Mouse (Mus musculus) neural tube, embryonic 11.5 days (tissue): ENCODE results near the gene Mul1. TPM values are rescaled to one million over a fixed set of nuclear protein-coding genes. Genes with fewer than 3 reads are reported as not detected.

Experiments
- ATAC-seq: fragments of 200-750 bp; cut with Nextera tagmentation; 2 replicates; pipeline ENCODE4 v1.8.0; 2017; ENCODE audit warnings: moderate number of reproducible peaks, mild to moderate bottlenecking, moderate TSS enrichment, moderate library complexity; ENCODE audit not compliant: insufficient read depth, low FRiP score, low TSS enrichment
- DNase-seq: peaks from one replicate; pipeline ENCODE4 v3.0.0-alpha.2; 2015; ENCODE audit warnings: low spot score
- H3K27ac ChIP-seq: fragments of 300-500 bp; sonication (generic); 2 replicates; pipeline ENCODE4 v1.5.1; 2014; ENCODE audit warnings: low read depth, mild to moderate bottlenecking, low read length
- H3K27me3 ChIP-seq: fragments of 300-500 bp; sonication (generic); 2 replicates; pipeline ENCODE4 v1.6.1; 2014; ENCODE audit warnings: mild to moderate bottlenecking, low read length, mixed read lengths; ENCODE audit not compliant: control insufficient read depth, insufficient read depth
- H3K36me3 ChIP-seq: fragments of 300-500 bp; sonication (generic); 2 replicates; pipeline ENCODE4 v1.6.1; 2014; ENCODE audit warnings: mild to moderate bottlenecking, low read length, moderate library complexity, mixed read lengths; ENCODE audit not compliant: control insufficient read depth, insufficient read depth
- H3K4me1 ChIP-seq: fragments of 300-500 bp; sonication (generic); 2 replicates; pipeline ENCODE4 v1.6.1; 2014; ENCODE audit warnings: low read length, mixed read lengths; ENCODE audit not compliant: control insufficient read depth, insufficient read depth
- H3K4me2 ChIP-seq: fragments of 300-500 bp; sonication (generic); 2 replicates; pipeline ENCODE4 v1.6.1; 2014; ENCODE audit warnings: low read depth, mild to moderate bottlenecking, moderate library complexity
- H3K4me3 ChIP-seq: fragments of 300-500 bp; sonication (generic); 2 replicates; pipeline ENCODE4 v1.5.1; 2014; ENCODE audit warnings: low read depth, low read length
- H3K9ac ChIP-seq: fragments of 300-500 bp; sonication (generic); 2 replicates; pipeline ENCODE4 v1.6.1; 2014; ENCODE audit warnings: mild to moderate bottlenecking, low read length
- H3K9me3 ChIP-seq: fragments of 300-500 bp; sonication (generic); 2 replicates; pipeline ENCODE4 v1.6.1; 2016; ENCODE audit warnings: low read length; ENCODE audit not compliant: control insufficient read depth
- WGBS: fragments of 180-500 bp; shearing (Covaris S2); extraction: QIAGEN DNeasy Blood & Tissue Kit; methylation state at CpG from one replicate; pipeline ENCODE4 v1.1.7; 2014; 5-methylcytosine and 5-hydroxymethylcytosine counted together
- polyA plus RNA-seq: library from polyadenylated mRNA; unstranded; fragments of >200 nt; fragmentation: Nextera tagmentation; extraction: Ambion mirVana; gene quantifications from 2 replicates; pipeline ENCODE4 v1.2.1, GENCODE M21; 2014

Gene Mul1
- polyA plus RNA-seq, 1 experiment from 2014 or later: 22.8 TPM

DNA sequence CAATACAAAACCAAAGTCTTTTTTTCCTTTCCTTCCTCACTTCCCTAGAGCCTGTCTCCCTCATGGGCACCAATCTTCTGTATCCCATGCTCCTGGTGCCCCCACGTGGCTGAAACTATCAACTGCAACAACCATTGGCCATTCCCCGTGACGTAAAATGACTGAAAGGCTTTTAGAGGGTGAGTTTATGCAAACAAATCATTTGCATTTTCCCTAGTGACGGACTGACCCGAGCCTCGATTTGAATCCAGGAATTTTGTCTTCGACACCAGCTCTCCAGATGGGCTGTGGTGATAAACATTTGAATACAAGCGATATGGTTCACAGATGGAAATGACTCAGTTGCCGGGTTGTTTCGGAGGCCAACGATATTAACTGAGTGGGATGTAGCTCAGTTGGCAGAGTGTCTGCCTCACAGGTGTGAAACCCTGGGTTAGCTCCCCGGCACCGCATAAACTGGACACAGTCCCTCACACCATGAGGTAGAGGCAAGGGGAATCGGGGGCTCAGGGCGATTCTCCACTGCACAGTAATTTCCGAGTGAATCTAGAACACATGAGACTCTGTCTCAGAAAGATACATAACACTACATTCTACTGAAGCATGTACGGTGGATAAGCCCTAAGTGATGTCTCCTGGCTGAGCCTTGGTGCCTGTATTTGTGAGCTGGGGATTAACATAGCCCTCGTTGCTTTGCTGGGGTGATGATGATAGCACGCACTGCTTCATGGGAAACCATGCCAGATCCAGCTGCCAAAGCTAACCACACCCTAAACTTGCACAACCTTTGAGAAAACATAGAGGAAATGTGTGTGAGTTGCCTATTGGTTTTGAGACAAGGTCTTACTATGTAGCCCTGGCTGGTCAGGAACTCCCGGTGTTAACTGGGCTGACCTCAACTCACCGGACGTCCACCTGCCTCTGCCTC lies 7.4 kb upstream of the Mul1 start:
- Histone ChIP-seq H3K9me3 (no peaks in the 10 kb centered on the region), H3K4me2 (no peak overlapping the region), H3K36me3 (no peaks in the 10 kb centered on the region), H3K9ac (no peak overlapping the region), H3K4me1 (no peaks in the 10 kb centered on the region), H3K4me3 (no peak overlapping the region), H3K27ac (no peak overlapping the region), H3K27me3 (no peaks in the 10 kb centered on the region)
- WGBS: 42% methylated on average over 22 of the region's 22 CpGs
- DNase-seq (peak; percentile 85), ATAC-seq (no peak)

DNA sequence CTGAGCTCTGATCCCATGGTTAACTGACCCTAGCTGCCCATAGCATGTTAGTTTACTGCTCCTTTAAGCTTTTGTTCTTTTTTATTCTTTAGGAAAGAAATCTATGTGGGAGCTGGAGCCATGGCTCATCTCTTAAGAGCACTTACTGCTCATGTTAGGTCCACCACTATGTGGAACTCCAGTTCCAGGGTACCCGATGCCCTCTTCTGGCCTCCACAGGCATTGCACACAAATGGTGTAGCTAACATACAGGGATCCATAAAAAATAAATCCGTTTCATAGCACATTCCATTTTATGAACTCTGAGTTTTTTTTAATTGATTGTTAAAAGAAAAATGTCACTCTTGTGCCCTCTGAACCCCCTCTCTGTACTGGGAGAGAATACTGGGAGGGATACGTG lies 4.7 kb upstream of the Mul1 start:
- H3K9me3 ChIP-seq: no peaks in the 10 kb centered on the region
- H3K27me3 ChIP-seq: no peaks in the 10 kb centered on the region
- DNase-seq (peak; percentile 52), ATAC-seq (no peak)
- H3K27ac ChIP-seq: no peak overlapping the region
- H3K4me3 ChIP-seq: no peak overlapping the region
- H3K4me2 ChIP-seq: no peak overlapping the region
- no peaks in the 10 kb centered on the region for H3K36me3 ChIP-seq
- WGBS: 40% methylated on average over 3 of the region's 3 CpGs
- H3K9ac ChIP-seq: no peak overlapping the region
- H3K4me1 ChIP-seq: no peaks in the 10 kb centered on the region

DNA sequence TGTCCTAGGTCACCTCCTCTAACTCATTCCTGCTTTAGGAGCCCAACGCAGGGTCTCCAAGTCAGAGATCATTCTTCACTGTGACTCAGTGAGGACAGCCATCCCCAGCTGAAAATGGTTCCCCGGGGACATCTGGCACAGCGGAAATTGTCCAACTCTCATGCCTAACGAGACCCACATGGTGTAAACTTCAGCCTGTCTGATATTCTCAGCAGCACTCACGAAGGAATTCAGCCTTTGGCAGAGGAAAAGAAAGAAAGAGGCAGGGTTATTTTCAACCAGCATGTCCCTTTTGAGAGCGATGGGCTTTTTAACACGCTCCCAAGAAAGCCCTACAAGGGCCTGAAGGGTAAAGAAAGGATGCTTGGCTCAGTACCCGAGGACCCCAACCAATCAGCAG lies 3.1 kb upstream of the Mul1 start:
- no peaks in the 10 kb centered on the region for H3K9me3 ChIP-seq
- ATAC-seq: no peak
- WGBS: 57% methylated on average over 8 of the region's 8 CpGs
- H3K27ac ChIP-seq: no peak overlapping the region
- no peaks in the 10 kb centered on the region for H3K27me3 ChIP-seq
- DNase-seq: no peak
- no peak overlapping the region for H3K9ac ChIP-seq
- H3K4me3 ChIP-seq: no peak overlapping the region
- H3K36me3 ChIP-seq: no peaks in the 10 kb centered on the region
- no peak overlapping the region for H3K4me2 ChIP-seq
- peaks cover 8% of the 10 kb centered on the region for H3K4me1 ChIP-seq

DNA sequence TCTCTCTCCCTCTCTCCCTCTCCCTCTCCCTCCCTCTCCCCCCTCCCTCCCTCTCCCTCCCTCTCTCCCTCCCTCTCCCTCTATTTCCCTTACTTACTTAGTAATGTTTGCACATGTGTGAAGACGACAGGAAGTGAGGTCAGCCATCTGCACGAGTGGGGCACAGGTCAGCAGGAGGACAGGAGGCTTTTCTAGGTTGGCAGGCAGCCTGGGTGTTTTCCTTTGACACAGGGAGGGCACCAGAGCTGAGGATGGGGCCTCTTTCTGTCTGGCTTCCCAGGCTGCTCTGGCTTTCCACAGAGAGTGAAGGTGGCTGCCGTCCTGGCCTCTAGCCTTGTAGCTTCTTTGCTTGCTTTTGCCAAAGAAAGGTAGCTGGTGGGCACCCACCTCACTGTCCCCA lies 5.6 kb downstream of the Mul1 start:
- DNase-seq (no peak), ATAC-seq (no peak)
- 57% methylated on average over 3 of the region's 3 CpGs for WGBS
- peaks cover 6% of the 10 kb centered on the region for H3K4me1 ChIP-seq
- H3K27me3 ChIP-seq: no peaks in the 10 kb centered on the region
- H3K4me2 ChIP-seq: no peak overlapping the region
- H3K9me3 ChIP-seq: no peaks in the 10 kb centered on the region
- H3K4me3 ChIP-seq: no peak overlapping the region
- H3K36me3 ChIP-seq: peaks cover 15% of the 10 kb centered on the region
- H3K27ac ChIP-seq: no peak overlapping the region
- H3K9ac ChIP-seq: no peak overlapping the region

DNA sequence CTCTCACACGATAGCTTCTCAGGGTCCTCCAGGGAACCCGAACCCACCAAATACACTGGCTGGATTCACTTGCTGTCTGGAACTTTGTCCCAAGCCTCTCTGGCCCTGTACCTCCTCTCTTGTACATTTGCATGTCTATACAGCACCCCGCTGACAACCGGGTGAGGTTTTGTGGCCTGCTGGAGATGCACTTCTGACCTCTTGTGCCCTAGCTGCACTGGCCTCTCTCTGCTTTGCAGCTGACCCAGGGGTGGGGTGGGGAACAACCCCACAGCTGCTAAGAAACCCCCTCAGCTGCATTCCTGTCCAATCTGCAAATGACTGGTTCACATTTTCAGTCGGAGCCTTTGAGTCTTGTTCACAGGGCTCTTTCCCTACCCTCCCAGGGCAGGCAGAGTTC lies 10.5 kb downstream of the Mul1 start:
- H3K27me3 ChIP-seq: no peaks in the 10 kb centered on the region
- no peak overlapping the region for H3K4me2 ChIP-seq
- no peak overlapping the region for H3K4me3 ChIP-seq
- 8% methylated on average over 5 of the region's 5 CpGs for WGBS
- H3K9me3 ChIP-seq: no peaks in the 10 kb centered on the region
- peaks cover 3% of the 10 kb centered on the region for H3K36me3 ChIP-seq
- no peak for ATAC-seq
- H3K4me1 ChIP-seq: peaks cover 16% of the 10 kb centered on the region
- H3K9ac ChIP-seq: no peak overlapping the region
- no peak overlapping the region for H3K27ac ChIP-seq
- DNase-seq: peak; percentile 0

DNA sequence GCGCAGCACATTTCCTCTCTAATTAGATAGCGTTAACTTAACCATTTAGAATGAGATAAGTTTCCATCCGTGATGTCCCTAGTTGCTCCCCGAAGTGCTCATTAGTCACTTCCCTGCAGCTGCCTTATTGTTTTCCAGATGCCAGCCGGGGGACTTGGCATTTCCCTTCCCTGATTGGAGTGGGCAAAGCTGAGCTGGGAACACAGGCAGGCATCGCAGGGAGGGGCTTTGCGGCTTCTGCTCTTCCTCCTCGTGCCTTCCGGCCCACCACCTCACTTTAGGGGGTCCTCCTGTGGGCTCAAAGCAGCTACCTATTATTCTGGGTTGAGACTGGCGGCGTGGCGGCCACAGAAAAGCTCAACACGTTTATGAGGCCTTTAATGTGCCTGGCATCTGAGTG lies 12.5 kb downstream of the Mul1 start:
- Histone ChIP-seq H3K4me2 (no peak overlapping the region), H3K9me3 (no peaks in the 10 kb centered on the region), H3K9ac (no peak overlapping the region), H3K27ac (no peak overlapping the region), H3K27me3 (no peaks in the 10 kb centered on the region), H3K4me3 (no peak overlapping the region), H3K4me1 (peaks cover 16% of the 10 kb centered on the region), H3K36me3 (no peaks in the 10 kb centered on the region)
- DNase-seq (no peak), ATAC-seq (no peak)
- WGBS: 34% methylated on average over 13 of the region's 13 CpGs

- Histone ChIP-seq H3K27ac (no peak overlapping the region), H3K9ac (peak overlapping the region; percentile 29), H3K4me1 (peaks cover 16% of the 10 kb centered on the region), H3K9me3 (no peaks in the 10 kb centered on the region), H3K27me3 (no peaks in the 10 kb centered on the region), H3K36me3 (no peaks in the 10 kb centered on the region), H3K4me2 (0 out of 2 replicates have a peak overlapping the region, but pooled peaks have one; percentile 7), H3K4me3 (no peak overlapping the region)
- ATAC-seq (peak; percentile 80), DNase-seq (peak; percentile 94)
- 2% methylated on average over 8 of the region's 8 CpGs for WGBS
These were observed 12.9 kb downstream of the Mul1 start for GRCm38 (mm10) chr4:138447387-138447786.

DNA sequence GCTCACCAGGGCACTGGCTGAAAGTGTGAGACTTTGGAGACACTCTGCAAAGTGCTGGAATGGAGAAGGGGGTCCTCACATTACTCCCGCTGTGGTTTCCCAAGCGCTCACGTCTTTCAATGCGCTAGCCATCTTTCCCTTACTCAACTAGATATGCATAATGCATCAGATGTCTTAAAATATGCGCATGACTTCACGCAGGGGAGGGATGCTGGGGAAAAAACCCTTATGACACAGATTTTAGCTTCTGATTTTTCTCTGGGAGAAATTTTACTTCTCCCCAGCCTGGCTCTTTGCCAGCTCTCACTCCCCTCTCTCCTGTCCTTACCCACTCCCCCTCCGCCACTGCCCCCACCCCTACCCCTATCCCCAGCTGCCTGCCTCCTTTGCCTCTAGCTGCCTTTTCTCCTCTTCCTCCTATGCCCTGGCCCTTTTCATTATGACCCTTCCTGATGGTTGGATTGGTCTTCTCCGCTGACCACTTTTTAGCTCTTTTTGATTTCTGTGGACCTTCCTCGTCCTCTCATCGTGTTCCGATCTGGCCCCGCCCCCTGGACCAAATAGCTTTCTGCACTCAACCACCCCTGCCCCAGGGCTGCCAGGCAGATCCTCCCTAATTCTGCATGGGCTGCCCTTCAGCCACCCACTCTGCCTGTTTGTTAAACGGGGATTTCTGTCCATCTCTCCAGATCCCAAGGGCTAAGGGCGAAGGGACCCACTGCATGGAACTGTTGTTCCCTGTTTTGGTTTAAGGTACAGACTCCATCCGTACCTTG lies 13.5 kb downstream of the Mul1 start:
- ATAC-seq (0 out of 2 replicates have a peak, but pooled peaks have one; percentile 4), DNase-seq (peak; percentile 16)
- peaks cover 18% of the 10 kb centered on the region for H3K4me1 ChIP-seq
- H3K9ac ChIP-seq: peak overlapping the region; percentile 29
- H3K9me3 ChIP-seq: no peaks in the 10 kb centered on the region
- H3K4me2 ChIP-seq: 0 out of 2 replicates have a peak overlapping the region, but pooled peaks have one; percentile 7
- no peak overlapping the region for H3K4me3 ChIP-seq
- H3K27me3 ChIP-seq: no peaks in the 10 kb centered on the region
- WGBS: 39% methylated on average over 15 of the region's 15 CpGs
- H3K27ac ChIP-seq: no peak overlapping the region
- H3K36me3 ChIP-seq: no peaks in the 10 kb centered on the region
